Mouse (Mus musculus): ENCODE data around the gene Cdk17. TPM values are rescaled to one million over a fixed set of nuclear protein-coding genes. Genes with fewer than 3 reads are reported as not detected.

Cdk17 gene
- polyA plus RNA-seq, 1 experiment, result 27.6 TPM

GRCm38 (mm10) chr10:93119809-93120208 is 40.9 kb upstream of the Cdk17 start:
- Histone ChIP-seq H3K4me1 (ENCODE audit: control insufficient read depth, insufficient read depth, low read length) (no peaks in the 10 kb centered on the region), H3K36me3 (ENCODE audit: control insufficient read depth, insufficient read depth, low read length) (no peaks in the 10 kb centered on the region), H3K4me3 (ENCODE audit: control insufficient read depth, low read depth, low read length) (no peak overlapping the region), H3K27ac (ENCODE audit: control insufficient read depth, insufficient read depth, low read depth, low read length) (no peak overlapping the region), H3K27me3 (ENCODE audit: control insufficient read depth, insufficient read depth, low read length) (no peaks in the 10 kb centered on the region)
- TF ChIP-seq CTCF (IDR thresholded peaks at IDR 0.05; ENCODE audit: control insufficient read depth, insufficient read depth, insufficient replicate concordance, low read depth, low read length) (no peak), POLR2A (IDR thresholded peaks at IDR 0.05; ENCODE audit: control insufficient read depth, low read depth, low read length) (no peak)

- Histone ChIP-seq H3K27me3 (ENCODE audit: control insufficient read depth, insufficient read depth, low read length) (no peaks in the 10 kb centered on the region), H3K36me3 (ENCODE audit: control insufficient read depth, insufficient read depth, low read length) (no peaks in the 10 kb centered on the region), H3K4me1 (ENCODE audit: control insufficient read depth, insufficient read depth, low read length) (no peaks in the 10 kb centered on the region), H3K27ac (ENCODE audit: control insufficient read depth, insufficient read depth, low read depth, low read length) (no peak overlapping the region), H3K4me3 (ENCODE audit: control insufficient read depth, low read depth, low read length) (no peak overlapping the region)
- TF ChIP-seq POLR2A (IDR thresholded peaks at IDR 0.05; ENCODE audit: control insufficient read depth, low read depth, low read length), result no peak
- no peak for TF ChIP-seq CTCF (IDR thresholded peaks at IDR 0.05; ENCODE audit: control insufficient read depth, insufficient read depth, insufficient replicate concordance, low read depth, low read length)
These were observed 39.3 kb upstream of the Cdk17 start for GRCm38 (mm10) chr10:93121262-93121860.

- TF ChIP-seq POLR2A (IDR thresholded peaks at IDR 0.05; ENCODE audit: control insufficient read depth, low read depth, low read length), result no peak
- no peak for TF ChIP-seq CTCF (IDR thresholded peaks at IDR 0.05; ENCODE audit: control insufficient read depth, insufficient read depth, insufficient replicate concordance, low read depth, low read length)
- Histone ChIP-seq H3K4me3 (ENCODE audit: control insufficient read depth, low read depth, low read length) (no peak overlapping the region), H3K36me3 (ENCODE audit: control insufficient read depth, insufficient read depth, low read length) (no peaks in the 10 kb centered on the region), H3K4me1 (ENCODE audit: control insufficient read depth, insufficient read depth, low read length) (no peaks in the 10 kb centered on the region), H3K27ac (ENCODE audit: control insufficient read depth, insufficient read depth, low read depth, low read length) (no peak overlapping the region), H3K27me3 (ENCODE audit: control insufficient read depth, insufficient read depth, low read length) (no peaks in the 10 kb centered on the region)
These were observed 38.1 kb upstream of the Cdk17 start for GRCm38 (mm10) chr10:93122399-93123184.

- H3K27ac ChIP-seq (ENCODE audit: control insufficient read depth, insufficient read depth, low read depth, low read length), result no peak overlapping the region
- TF ChIP-seq POLR2A (IDR thresholded peaks at IDR 0.05; ENCODE audit: control insufficient read depth, low read depth, low read length), result no peak
- no peak for TF ChIP-seq CTCF (IDR thresholded peaks at IDR 0.05; ENCODE audit: control insufficient read depth, insufficient read depth, insufficient replicate concordance, low read depth, low read length)
These were observed 37.4 kb upstream of the Cdk17 start for GRCm38 (mm10) chr10:93123310-93123709.

GRCm38 (mm10) chr10:93123957-93124613 is 36.6 kb upstream of the Cdk17 start:
- no peaks in the 10 kb centered on the region for H3K27me3 ChIP-seq (ENCODE audit: control insufficient read depth, insufficient read depth, low read length)
- no peaks in the 10 kb centered on the region for H3K4me1 ChIP-seq (ENCODE audit: control insufficient read depth, insufficient read depth, low read length)
- H3K27ac ChIP-seq (ENCODE audit: control insufficient read depth, insufficient read depth, low read depth, low read length), result no peak overlapping the region
- H3K36me3 ChIP-seq (ENCODE audit: control insufficient read depth, insufficient read depth, low read length), result no peaks in the 10 kb centered on the region
- H3K4me3 ChIP-seq (ENCODE audit: control insufficient read depth, low read depth, low read length), result no peak overlapping the region
- TF ChIP-seq POLR2A (IDR thresholded peaks at IDR 0.05; ENCODE audit: control insufficient read depth, low read depth, low read length), result no peak
- TF ChIP-seq CTCF (IDR thresholded peaks at IDR 0.05; ENCODE audit: control insufficient read depth, insufficient read depth, insufficient replicate concordance, low read depth, low read length), result no peak

More at GRCm38 (mm10) chr10:93123310-93123709, 37.4 kb upstream of the Cdk17 start:
- Histone ChIP-seq H3K36me3 (ENCODE audit: control insufficient read depth, insufficient read depth, low read length) (no peaks in the 10 kb centered on the region), H3K27me3 (ENCODE audit: control insufficient read depth, insufficient read depth, low read length) (no peaks in the 10 kb centered on the region), H3K4me1 (ENCODE audit: control insufficient read depth, insufficient read depth, low read length) (no peaks in the 10 kb centered on the region), H3K4me3 (ENCODE audit: control insufficient read depth, low read depth, low read length) (no peak overlapping the region)

- H3K4me1 ChIP-seq (ENCODE audit: control insufficient read depth, insufficient read depth, low read length), result no peaks in the 10 kb centered on the region
- H3K36me3 ChIP-seq (ENCODE audit: control insufficient read depth, insufficient read depth, low read length), result no peaks in the 10 kb centered on the region
- no peaks in the 10 kb centered on the region for H3K27me3 ChIP-seq (ENCODE audit: control insufficient read depth, insufficient read depth, low read length)
- H3K4me3 ChIP-seq (ENCODE audit: control insufficient read depth, low read depth, low read length), result no peak overlapping the region
- TF ChIP-seq CTCF (IDR thresholded peaks at IDR 0.05; ENCODE audit: control insufficient read depth, insufficient read depth, insufficient replicate concordance, low read depth, low read length), result no peak
- TF ChIP-seq POLR2A (IDR thresholded peaks at IDR 0.05; ENCODE audit: control insufficient read depth, low read depth, low read length), result no peak
- H3K27ac ChIP-seq (ENCODE audit: control insufficient read depth, insufficient read depth, low read depth, low read length), result no peak overlapping the region
These were observed 34.6 kb upstream of the Cdk17 start for GRCm38 (mm10) chr10:93126025-93126424.

- Histone ChIP-seq H3K27me3 (ENCODE audit: control insufficient read depth, insufficient read depth, low read length) (no peaks in the 10 kb centered on the region), H3K4me1 (ENCODE audit: control insufficient read depth, insufficient read depth, low read length) (no peaks in the 10 kb centered on the region), H3K27ac (ENCODE audit: control insufficient read depth, insufficient read depth, low read depth, low read length) (no peak overlapping the region), H3K4me3 (ENCODE audit: control insufficient read depth, low read depth, low read length) (no peak overlapping the region), H3K36me3 (ENCODE audit: control insufficient read depth, insufficient read depth, low read length) (no peaks in the 10 kb centered on the region)
- TF ChIP-seq POLR2A (IDR thresholded peaks at IDR 0.05; ENCODE audit: control insufficient read depth, low read depth, low read length), result no peak
- no peak for TF ChIP-seq CTCF (IDR thresholded peaks at IDR 0.05; ENCODE audit: control insufficient read depth, insufficient read depth, insufficient replicate concordance, low read depth, low read length)
These were observed 32.1 kb upstream of the Cdk17 start for GRCm38 (mm10) chr10:93128566-93128965.
